Mouse (Mus musculus) activated CD4-positive, CD25-positive, alpha-beta regulatory T cell (primary cell): ENCODE results near the gene Serpinb1c. TPM values are rescaled to one million over a fixed set of nuclear protein-coding genes. Genes with fewer than 3 reads are reported as not detected.

ENCODE experiments used
- polyA plus RNA-seq, 2 experiments: library from polyadenylated mRNA; unstranded; fragments of 100-300 nt; shearing (Covaris generic); gene quantifications; one replicate each; pipeline ENCODE4 v1.2.1; 2017

Serpinb1c gene
- not detected for polyA plus RNA-seq

GRCm38 (mm10) chr13:32898111-32898510 is at the start of gene Serpinb1c:
Serpinb1c (minus strand) TSS chr13:32898211.

DNA sequence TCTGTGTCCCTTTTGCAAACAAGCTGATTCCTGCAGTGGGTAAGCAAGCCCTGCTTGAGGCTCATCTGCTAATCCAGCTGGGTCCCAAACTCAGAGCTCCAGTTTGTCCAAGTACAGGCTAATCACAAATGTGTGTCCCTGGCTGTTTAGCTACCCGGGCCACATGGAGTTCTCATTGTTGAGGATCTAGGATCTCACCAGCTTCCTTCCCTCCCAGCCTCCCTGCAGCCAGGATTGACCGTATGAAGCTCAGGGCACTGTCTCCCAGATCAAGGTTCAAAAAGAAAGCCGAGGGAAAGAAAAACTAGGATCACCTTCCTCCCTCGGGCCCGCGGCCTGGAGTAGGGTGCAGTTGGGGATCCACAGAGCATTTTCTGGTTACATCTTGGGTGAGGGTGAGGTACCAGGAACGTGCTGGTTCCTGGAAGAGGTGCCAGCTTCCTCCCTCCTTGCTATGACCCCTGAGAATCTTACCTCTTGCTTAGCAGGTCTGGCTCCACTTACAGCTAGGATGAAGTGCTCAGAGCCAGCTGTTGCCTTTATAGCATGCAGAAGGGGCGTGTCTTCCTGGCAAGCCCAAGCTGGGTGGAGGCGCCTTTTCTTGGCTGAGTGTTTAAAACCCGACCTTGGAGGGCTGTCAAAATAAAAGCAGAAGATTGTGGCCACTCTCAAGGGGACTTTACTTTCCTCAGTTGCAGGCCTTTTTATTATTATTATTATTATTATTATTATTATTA is 47.2 kb downstream of the Serpinb1c start, which contains the start of gene Serpinb1a:
TSS of gene Serpinb1a (minus strand) at position 518 of the 737 bp plus-strand sequence.

Other genes with a start within 250 kb of the Serpinb1c start
- under 1 TPM in 1 of 2 experiments, not detected in 1; 0.21 TPM for gene Mylk4, start 114.3 kb downstream of the Serpinb1c start, polyA plus RNA-seq
- gene Wrnip1, start 96.2 kb downstream of the Serpinb1c start, polyA plus RNA-seq, result 10 to 100 TPM; 45.9 to 81.8 TPM
- gene D930007J09Rik, start 95.4 kb downstream of the Serpinb1c start, polyA plus RNA-seq, result 1 to 10 TPM in 1 of 2 experiments, not detected in 1; 1.9 TPM
- gene Serpinb1a, start 47.0 kb downstream of the Serpinb1c start, polyA plus RNA-seq, result 1 to 10 TPM; 3.1 to 6.0 TPM
- gene Serpinb6b, start 67.0 kb upstream of the Serpinb1c start, polyA plus RNA-seq, result 10 to 100 TPM; 15.8 to 20.9 TPM
- 10 to 100 TPM; 19.9 TPM for gene Serpinb9, start 105.0 kb upstream of the Serpinb1c start, polyA plus RNA-seq
- gene Serpinb9b, start 129.2 kb upstream of the Serpinb1c start, polyA plus RNA-seq, result not detected
- not detected for gene Serpinb1b, start 180.4 kb upstream of the Serpinb1c start, polyA plus RNA-seq